ENCODE assay signal across 8 mouse cellular contexts in the genomic region with DNA sequence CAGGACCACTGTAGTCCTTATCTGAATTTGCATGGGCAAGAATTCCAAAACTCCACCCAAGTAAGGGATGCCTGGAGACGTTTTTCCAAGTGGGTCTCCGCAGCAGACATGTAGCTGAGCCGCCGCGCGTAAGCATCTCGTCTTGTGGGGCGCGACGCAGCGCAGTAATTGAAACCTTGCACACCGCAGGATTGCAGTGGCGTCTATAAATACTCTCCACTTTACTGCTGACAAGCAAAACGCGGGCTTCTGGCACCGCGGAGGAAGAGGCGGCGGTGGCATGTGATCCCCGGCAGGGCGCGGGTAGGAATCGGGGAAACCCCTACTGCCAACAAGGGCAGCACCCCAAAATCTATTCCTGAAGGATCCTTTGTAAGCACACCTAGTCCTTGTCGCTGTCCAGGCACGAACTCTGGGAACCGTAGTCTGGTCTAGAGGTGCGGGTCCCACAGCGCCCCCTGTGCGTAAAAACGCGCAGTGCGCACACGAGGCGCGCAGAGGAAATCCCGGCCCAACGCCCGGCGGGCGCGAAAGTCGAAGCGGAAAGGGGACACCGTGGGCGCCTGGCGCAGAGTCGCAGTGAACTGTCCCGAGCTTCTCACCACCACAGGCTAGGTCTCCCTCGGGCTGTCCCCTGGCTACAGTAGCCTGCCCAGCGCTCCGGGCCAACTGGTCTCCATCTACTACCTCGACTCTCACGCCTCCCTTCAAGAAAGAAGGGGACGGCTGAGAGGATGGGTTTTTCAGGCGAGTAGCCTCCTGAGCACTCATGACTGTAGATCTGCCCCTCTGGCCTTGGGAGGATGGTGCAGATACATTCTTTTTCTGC.
A peak's percentile ranks its signal among the peaks of the same experiment; 100 is the strongest.
DNase-seq lines count a peak whose midpoint lies in the region; ATAC-seq and TF ChIP-seq lines count a peak whose summit lies in the region.

No protein-coding gene starts in this region.

- H3K27me3 ChIP-seq in ES-Bruce4 (ENCODE audit: control insufficient read depth, insufficient read depth, low read length, poor library complexity, severe bottlenecking), result no peaks in the 10 kb centered on the region
- H3K27me3 ChIP-seq in hindbrain, embryonic 11.5 days (ENCODE audit: control insufficient read depth, insufficient read depth, low read length), result no peaks in the 10 kb centered on the region; the same call in none of the 2 replicates
- no peaks in the 10 kb centered on the region for H3K27me3 ChIP-seq in lung, postnatal 0 days (replicated peaks; ENCODE audit: insufficient read depth, low read length)
- peaks cover 3% of the 10 kb centered on the region; the same call in 1 of the 2 replicates for H3K27me3 ChIP-seq in thymus, adult 2 months (ENCODE audit: control insufficient read depth, insufficient read depth, low read length)

- no peaks in the 10 kb centered on the region for H3K4me1 ChIP-seq in ES-Bruce4 (ENCODE audit: control insufficient read depth, insufficient read depth, low read length)
- no peaks in the 10 kb centered on the region for H3K4me1 ChIP-seq in hindbrain, embryonic 11.5 days (replicated peaks; ENCODE audit: control insufficient read depth, insufficient read depth, low read length)
- H3K4me1 ChIP-seq in lung, postnatal 0 days (ENCODE audit: insufficient read depth, low read depth, low read length), result peaks cover 15% of the 10 kb centered on the region
- peaks cover 20% of the 10 kb centered on the region for H3K4me1 ChIP-seq in thymus, adult 2 months (replicated peaks; ENCODE audit: control insufficient read depth, insufficient read depth, low read length)

- peak; percentile 85 for ATAC-seq in hindbrain, embryonic 11.5 days (ENCODE audit: low FRiP score)
- peak; percentile 75 for ATAC-seq in lung, postnatal 0 days

- no peaks in the 10 kb centered on the region for H3K36me3 ChIP-seq in ES-Bruce4 (ENCODE audit: control insufficient read depth, insufficient read depth, low read length, poor library complexity, severe bottlenecking)
- H3K36me3 ChIP-seq in hindbrain, embryonic 11.5 days (ENCODE audit: control insufficient read depth, insufficient read depth, low read length), result no peaks in the 10 kb centered on the region
- H3K36me3 ChIP-seq in lung, postnatal 0 days (ENCODE audit: insufficient read depth, low read length), result no peaks in the 10 kb centered on the region
- no peaks in the 10 kb centered on the region for H3K36me3 ChIP-seq in thymus, adult 2 months (ENCODE audit: control insufficient read depth, insufficient read depth, low read length)

- WGBS in hindbrain, embryonic 11.5 days, result 3% methylated on average over 53 of the region's 55 CpGs
- 1% methylated on average over 51 of the region's 55 CpGs for WGBS in lung, postnatal 0 days
- 2% methylated on average over 55 of the region's 55 CpGs for WGBS in thymus, adult 2 months

- TF ChIP-seq POLR2A in ES-Bruce4 (IDR thresholded peaks at IDR 0.05; ENCODE audit: insufficient read depth, low read length), result no peak
- TF ChIP-seq POLR2A in thymus, adult 2 months (IDR thresholded peaks at IDR 0.05; ENCODE audit: control insufficient read depth, extremely low read depth, insufficient read depth, low read length, poor library complexity), result no peak

- H3K9me3 ChIP-seq in ES-Bruce4 (replicated peaks; ENCODE audit: control insufficient read depth, insufficient read depth, low read length, poor library complexity, severe bottlenecking), result no peaks in the 10 kb centered on the region
- no peaks in the 10 kb centered on the region for H3K9me3 ChIP-seq in hindbrain, embryonic 11.5 days (ENCODE audit: control insufficient read depth, low read length)
- H3K9me3 ChIP-seq in lung, postnatal 0 days (ENCODE audit: low read length), result no peaks in the 10 kb centered on the region

- DNase-seq in c-Kit-positive CD71-negative TER-119-negative erythroid progenitor cells, embryonic 14.5 days (ENCODE audit: low read depth), result peak; percentile 58
- peak; percentile 24 to 61 for DNase-seq in frontal cortex, postnatal 14 days (ENCODE audit: low spot score in 2 of 2)
- peak; percentile 94 for DNase-seq in hindbrain, embryonic 11.5 days (ENCODE audit: low spot score)
- peak; percentile 81 to 84 for DNase-seq in layer of hippocampus, postnatal 10 days (ENCODE audit: low spot score in 2 of 2)
- DNase-seq in lung, postnatal 0 days (ENCODE audit: low spot score), result peak; percentile 84
- DNase-seq in ovary, adult 18-20 months (ENCODE audit: low spot score), result peak; percentile 22
- peak; percentile 66 for DNase-seq in thymus, adult 2 months

- peak overlapping the region; percentile 46 for H3K9ac ChIP-seq in ES-Bruce4 (ENCODE audit: low read depth, poor library complexity, severe bottlenecking)
- peak overlapping the region; percentile 74 for H3K9ac ChIP-seq in hindbrain, embryonic 11.5 days (ENCODE audit: low read depth, low read length)
- peak overlapping the region; percentile 50 for H3K9ac ChIP-seq in lung, postnatal 0 days (replicated peaks; ENCODE audit: low read depth)

- TF ChIP-seq CTCF in ES-Bruce4 (IDR thresholded peaks at IDR 0.05; ENCODE audit: low read depth, low read length), result peak; percentile 73
- TF ChIP-seq CTCF in lung, postnatal 0 days (IDR thresholded peaks at IDR 0.05), result peak; percentile 92
- TF ChIP-seq CTCF in thymus, adult 2 months (IDR thresholded peaks at IDR 0.05; ENCODE audit: borderline replicate concordance, control insufficient read depth, extremely low read depth, insufficient read depth, low read length, poor library complexity), result peak; percentile 74; the same call in 1 of the 2 replicates

- H3K4me2 ChIP-seq in hindbrain, embryonic 11.5 days (replicated peaks; ENCODE audit: low read depth, low read length), result peak overlapping the region; percentile 92
- H3K4me2 ChIP-seq in lung, postnatal 0 days (replicated peaks; ENCODE audit: low read depth, low read length), result peak overlapping the region; percentile 95

- H3K27ac ChIP-seq in ES-Bruce4 (ENCODE audit: insufficient read depth, low read length), result no peak overlapping the region
- H3K27ac ChIP-seq in hindbrain, embryonic 11.5 days (ENCODE audit: low read depth, low read length), result no peak overlapping the region
- H3K27ac ChIP-seq in lung, postnatal 0 days (ENCODE audit: low read length), result peak overlapping the region; percentile 71
- H3K27ac ChIP-seq in thymus, adult 2 months (ENCODE audit: control insufficient read depth, insufficient read depth, low read length), result no peak overlapping the region

- peak overlapping the region; percentile 66 for H3K4me3 ChIP-seq in ES-Bruce4 (ENCODE audit: low read depth, low read length)
- peak overlapping the region; percentile 54 for H3K4me3 ChIP-seq in hindbrain, embryonic 11.5 days (ENCODE audit: low read depth, low read length)
- peak overlapping the region; percentile 65 for H3K4me3 ChIP-seq in lung, postnatal 0 days (ENCODE audit: low read depth, low read length)
- peak overlapping the region; percentile 37 for H3K4me3 ChIP-seq in thymus, adult 2 months (ENCODE audit: control insufficient read depth, insufficient read depth, low read length)

- TF ChIP-seq EP300 in ES-Bruce4 (IDR thresholded peaks at IDR 0.05; ENCODE audit: insufficient read depth, low read depth, low read length), result peak; percentile 49; the same call in 1 of the 2 replicates
- TF ChIP-seq EP300 in lung, postnatal 0 days (IDR thresholded peaks at IDR 0.05), result no peak

Comparison
In these comparisons a context has a peak if more than half of its experiments do, and no peak if none do; other contexts are left out.
1. DNase-seq: peak in every context shown above with its lines; median percentile 94 in hindbrain, embryonic 11.5 days; 84 in lung, postnatal 0 days; 82 in layer of hippocampus, postnatal 10 days; 66 in thymus, adult 2 months; 58 in c-Kit-positive CD71-negative TER-119-negative erythroid progenitor cells, embryonic 14.5 days; 42 in frontal cortex, postnatal 14 days; 22 in ovary, adult 18-20 months.